Mouse (Mus musculus) lung, postnatal 10 days (tissue): ENCODE measurements around the gene Atp11c.

ENCODE experiments used
- DNase-seq: peaks from one replicate; pipeline ENCODE4 v3.0.0; 2021

Atp11c gene

DNA sequence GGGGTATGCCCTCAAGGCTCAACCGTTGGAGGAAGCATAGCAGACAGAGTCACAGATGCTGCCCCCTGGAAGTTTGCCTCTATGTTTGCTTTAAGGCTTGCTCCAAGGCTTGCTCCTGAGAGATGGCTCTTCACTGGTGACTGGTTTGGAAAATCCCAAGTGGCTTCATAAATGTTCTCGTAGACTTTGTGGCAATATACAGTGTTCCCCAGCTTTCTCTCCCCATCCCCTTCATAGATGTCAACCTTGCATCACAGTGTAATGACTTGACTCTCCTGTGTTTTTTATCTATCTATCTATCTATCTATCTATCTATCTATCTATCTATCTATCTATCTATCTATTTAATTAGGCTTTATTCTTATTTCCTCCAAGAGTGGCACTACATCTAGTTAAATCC is at the start of gene Atp11c:
Atp11c (minus strand) TSS at position 101 of the 400 bp plus-strand sequence.
- no peak for DNase-seq

DNA sequence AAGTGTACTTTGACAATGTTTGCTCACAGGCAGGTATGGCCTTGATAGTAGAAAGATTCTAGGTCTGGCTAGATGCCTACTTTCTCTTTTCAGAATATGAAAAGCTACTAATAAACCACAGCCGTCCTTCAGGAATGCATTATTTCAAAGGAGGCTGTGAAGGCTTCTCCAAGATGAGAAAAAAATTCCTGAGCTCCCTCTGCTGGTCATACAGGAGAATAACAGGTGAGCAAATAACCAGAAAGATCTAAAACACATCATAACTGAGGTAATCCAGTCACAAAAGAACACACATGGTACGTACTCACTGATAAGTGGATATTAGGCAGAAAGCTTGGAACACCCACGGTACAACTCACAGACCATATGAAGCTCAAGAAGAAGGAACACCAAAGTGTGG is 16.7 kb upstream of the Atp11c start:
- DNase-seq: peak; percentile 1

DNA sequence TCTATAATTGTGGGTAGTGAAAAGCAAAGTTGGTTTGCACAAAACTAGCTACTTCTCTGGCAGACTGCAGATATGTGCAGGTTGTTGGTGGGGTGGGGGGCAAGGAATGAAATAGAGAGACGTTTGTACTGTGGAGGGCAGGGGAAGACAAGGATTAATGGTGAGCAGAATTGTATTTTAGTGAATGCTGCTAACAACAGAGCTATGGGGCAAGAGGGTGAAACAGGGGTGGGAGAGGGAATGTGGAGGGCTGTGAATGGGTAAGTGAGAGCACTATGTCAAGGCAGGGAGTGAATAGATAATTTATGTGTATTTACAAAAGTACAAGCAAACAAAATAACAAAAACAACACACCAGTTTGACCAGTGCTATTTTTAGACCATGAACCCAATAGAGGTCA is 22.0 kb downstream of the Atp11c start:
- DNase-seq: no peak

DNA sequence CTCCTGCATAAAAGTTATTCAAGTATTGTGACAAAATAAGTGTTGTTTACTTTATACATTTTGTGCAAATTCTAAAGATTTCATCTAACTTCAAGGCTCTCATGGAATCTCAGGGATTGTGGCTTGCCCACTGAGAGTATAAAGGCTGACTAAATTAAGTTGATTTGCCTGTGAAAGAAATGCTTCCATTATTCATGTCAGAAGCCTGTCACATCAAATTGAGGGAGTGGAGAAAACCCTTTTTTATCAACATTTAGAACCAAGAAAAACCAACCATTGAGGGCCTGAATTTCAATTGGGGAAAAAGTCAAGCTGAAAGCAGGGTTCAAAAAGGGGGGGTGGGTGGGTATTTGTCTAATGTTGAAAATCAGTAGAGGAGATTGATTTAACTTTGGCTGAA is 23.5 kb downstream of the Atp11c start:
- DNase-seq: no peak

DNA sequence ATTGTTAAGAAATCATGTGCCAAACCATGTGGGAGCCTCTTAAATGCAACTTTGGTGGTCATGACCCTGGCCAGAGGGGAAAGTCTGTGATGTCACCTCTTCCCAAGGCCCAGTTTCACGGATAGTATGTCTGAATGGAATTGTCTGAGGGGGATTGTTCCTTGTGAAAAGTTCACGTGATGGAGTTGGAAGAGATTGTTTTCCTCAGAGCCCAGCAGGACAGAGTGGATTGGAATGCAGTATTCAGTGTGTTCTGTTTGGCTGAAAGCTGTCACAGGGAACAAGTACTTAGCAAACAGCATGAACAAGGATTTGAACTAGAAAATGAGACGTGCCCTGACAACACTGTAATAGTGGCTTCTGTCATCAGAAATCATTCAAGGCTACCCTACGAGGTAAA is 37.3 kb downstream of the Atp11c start:
- DNase-seq: no peak

DNA sequence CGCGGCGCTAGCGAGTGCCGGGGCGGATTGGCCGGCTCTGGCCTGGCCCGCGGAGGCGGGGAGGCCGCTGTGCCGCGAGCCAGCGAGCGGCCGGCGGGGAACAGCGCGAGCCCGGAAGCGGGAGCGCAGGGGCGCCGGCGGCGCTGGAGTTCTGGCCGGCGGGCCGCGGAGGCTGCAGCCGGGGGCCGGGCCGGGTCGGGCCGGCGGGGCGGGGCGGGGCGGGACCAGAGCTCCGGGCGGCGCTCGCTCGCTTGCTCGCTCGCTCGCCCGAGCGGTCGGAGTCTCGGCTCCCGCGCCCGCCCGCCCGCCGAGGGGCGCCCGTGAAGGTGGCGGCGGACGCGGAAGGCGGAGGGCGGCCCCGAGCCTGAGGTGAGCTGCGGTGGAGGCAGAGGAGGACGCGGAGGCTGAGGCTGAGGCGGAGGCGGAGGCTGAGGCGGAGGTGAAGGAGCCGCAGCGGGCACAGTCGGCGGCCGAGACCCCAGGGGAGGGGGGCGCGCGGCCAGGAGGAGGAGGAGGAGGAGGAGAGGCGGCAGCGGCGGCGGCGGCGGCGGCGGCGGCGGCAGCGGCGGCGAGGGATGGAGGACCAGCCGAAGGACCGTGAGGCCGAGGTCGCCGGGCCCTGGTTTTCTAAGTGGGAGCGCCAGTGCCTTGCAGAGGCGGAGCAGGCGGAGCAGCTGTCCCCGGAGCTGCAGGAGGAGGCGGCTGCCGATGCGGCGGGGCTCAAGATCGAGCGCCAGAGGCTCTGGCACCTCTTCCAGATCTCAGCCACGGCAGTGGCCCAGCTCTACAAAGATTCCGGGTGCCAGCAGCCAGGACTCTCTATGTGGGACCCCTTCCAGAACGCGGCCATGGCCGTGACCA is 44.8 kb downstream of the Atp11c start:
- DNase-seq: peak; percentile 10

DNA sequence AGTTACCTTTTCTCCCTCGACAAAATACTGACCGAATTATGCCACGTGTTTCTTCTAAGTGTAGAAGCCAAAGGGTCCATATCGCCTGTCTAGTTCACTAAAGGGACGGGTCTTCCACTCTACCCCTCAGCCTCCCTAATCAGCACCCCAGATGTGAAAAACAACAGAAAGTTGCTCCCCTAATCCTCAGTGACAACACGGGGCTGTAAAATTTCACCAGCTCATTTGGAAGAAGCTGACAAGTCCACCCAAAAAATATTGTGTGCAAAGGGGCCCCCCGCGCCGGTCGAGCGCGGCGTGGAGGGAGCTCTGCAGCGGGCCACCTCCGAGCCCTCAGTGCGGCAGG is 45.4 kb downstream of the Atp11c start:
- DNase-seq: no peak

DNA sequence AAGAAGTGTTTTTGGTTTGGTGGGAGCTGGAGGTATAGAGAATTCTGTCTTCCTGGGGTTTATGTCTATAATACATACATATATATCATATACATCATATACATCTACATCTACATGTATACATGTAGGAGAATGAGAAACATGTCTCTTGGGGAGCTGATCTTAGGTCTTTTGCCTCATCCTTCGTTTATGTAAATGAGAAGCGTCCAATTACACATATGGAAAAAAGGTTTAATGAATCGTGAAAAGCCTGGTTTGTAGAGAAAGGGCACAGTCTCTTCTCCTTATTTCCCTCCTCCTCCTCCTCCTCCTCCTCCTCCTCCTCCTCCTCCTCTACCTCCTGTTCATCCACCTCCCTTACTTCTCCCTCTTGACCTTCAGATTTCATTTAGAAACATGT is 46.6 kb downstream of the Atp11c start:
- DNase-seq: no peak

DNA sequence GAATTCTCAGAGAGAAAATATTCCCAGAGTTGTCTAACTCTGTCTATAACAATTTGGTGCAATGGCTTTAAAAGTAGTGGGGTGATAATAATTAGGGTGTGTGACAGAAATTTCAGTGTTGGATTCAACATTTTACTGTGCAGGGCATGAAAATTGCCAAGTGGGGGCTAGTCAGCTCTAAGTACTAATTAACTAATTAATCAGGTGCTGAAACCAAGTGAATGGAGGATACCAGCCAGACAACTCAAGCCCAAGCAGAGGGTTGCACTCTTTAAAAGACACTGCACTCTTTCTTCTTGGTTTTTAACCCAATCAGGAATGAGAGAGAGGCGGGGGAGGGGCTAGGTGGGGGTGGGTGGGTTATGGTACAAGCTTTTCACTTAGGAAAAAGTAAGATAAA is 47.1 kb downstream of the Atp11c start:
- no peak for DNase-seq

DNA sequence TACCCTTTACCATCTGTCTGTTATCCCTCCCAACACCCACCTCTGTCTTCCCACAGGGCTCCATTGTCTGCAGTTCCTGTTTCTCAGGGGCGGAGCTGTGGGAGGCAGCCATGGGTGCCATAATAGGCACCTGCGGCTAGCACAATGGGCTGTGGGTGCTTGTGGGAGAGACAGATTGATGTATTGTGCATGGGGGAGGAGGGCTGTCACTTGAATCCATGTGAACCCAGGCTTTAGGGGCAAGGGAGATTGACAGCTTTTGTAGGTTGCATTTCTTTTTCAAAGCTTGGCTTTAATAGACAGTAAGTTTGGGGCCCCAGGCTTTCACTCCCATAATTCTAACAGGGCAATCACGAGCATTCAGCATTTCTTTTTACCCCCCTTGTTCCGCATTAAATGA is 48.4 kb downstream of the Atp11c start:
- no peak for DNase-seq

DNA sequence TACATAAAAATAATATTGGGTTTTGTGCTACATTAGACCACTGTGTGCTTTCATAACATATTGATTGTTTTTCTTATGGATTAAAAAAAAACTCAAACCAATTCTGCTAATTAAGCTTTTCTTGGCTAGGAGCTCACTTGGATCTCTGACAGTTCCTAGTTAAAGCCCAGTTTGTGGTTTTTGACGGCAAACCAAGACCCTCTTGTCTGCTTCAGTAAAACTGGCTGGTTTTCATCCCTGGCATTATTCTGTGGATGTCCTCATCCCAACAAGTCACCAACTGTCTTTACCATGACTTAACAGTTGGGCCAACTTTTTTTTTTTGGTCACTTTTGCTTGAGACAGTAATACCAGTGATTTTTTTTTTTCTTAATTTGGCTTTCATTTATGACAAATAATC is 49.6 kb downstream of the Atp11c start:
- DNase-seq: no peak

DNA sequence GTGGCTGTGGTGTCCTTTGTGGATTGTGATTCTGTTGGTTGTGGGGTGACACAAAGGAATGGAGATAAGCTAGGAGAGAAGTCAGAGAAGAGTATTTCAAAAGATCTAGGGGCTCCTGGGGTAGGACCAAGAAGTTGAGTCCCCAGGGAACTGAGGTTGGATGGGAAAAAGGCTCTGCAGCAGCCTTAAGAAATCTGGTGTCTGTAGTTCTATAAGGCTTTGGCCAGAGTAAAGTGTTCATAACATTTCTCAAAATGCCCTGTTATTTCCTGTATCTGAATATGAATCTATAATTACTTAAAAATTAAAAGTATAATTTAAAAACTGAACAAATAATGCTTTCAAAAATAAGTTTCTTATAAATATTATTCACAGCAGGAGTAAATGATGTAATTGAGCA is 53.3 kb downstream of the Atp11c start, which contains the start of gene Gm7073:
Gm7073 (minus strand) TSS at position 101 of the 400 bp plus-strand sequence.
- no peak for DNase-seq

DNA sequence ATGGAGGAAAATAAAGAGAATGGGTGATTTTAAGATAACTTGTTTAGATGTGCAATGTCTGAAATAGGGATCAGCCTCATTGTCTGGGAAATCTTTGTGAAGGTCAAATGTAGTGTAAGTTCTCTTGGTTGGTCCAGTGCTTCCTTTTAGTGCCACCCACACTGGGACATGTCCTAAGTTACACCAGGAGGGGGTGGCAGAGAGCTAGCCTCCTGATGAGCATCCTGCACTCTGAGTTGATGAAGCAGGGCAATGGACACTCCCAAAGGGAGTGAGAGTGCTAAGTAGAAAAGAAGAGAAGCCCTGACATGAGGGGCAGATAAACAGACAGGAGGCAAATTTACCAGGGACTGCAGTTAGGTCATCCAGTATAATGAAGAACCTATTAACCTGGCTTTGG is 88.5 kb downstream of the Atp11c start:
- DNase-seq: peak; percentile 8

DNA sequence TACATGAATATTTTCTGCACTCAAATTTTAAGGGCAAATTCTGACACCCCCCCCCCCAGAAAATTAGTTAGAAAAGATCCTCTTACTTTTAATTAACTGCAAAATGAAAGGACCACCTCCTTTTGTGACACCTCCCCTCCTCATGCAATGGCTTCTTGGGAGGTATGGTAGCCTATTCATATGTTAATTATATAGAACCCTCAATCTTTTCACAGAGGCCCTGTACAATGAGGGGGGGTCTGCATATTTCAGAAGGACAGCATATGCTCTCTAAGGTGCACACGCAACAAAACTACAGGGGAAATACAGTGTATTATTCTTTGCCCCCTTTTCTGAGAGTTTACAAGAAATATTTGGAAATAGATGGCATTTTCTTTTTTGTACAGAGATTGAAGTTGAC is 94.7 kb downstream of the Atp11c start:
- no peak for DNase-seq

DNA sequence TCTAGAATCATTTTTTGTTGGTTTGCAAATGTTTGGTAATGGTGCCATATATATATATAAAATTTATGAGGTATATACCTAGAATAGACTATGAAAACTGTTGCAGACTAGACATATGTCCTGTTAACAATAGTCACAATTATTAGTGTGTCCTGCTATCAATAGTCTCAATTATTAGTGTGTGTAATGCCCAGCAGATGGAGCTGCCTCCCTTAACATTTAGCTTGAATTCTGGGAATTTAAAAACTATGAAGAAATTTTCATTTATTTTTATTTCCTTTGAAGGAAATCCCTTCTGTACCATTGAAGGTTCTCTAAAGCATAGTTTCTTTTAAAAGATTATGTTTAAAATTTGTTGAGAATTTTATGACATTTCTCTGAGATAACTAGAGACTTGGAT is 97.2 kb downstream of the Atp11c start:
- no peak for DNase-seq

DNA sequence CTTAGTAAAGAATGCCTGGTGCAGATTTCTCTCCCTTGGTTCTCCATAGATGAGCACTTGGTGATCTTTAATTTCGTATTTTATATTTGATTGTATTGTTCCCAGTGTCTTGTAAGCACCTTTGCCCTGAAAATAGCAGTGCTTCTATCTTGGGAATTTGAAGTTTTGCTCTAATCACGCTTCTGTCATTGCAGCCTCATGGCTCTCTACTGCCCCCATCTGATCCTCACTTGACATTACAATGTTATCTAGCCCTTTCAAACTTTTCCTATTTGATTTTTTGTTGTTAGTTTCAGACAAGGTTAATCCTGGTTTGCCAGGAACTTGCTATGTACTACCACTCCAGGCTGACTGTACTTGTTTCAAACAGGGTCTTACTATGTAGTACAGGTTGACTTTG is 128.7 kb downstream of the Atp11c start:
- DNase-seq: peak; percentile 1

DNA sequence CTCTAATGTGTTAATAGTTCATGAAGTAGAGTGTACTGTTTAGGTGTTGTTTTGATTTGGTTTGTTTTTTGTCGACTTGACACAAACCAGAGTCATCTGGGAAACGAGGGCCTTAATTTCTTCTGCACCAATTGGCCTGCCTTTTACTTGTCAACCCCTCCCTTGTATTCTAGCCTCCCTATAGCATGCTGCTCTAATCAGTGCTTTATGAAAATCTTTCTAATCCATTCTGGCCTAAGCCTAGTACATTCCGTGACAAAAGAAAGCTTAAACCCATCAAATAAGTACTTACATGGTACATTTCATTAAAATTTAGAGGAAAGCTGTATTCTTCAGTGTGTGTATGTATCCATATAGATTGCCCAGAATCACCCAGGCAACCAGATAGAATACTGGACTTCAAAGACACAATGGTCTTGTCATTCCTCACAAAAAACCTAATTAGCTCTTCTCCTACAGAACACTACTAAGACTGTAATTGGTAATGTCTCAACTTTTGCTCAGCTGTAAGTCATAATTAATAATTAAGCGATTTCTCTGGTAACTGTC is 177.9 kb downstream of the Atp11c start:
- DNase-seq: no peak

DNA sequence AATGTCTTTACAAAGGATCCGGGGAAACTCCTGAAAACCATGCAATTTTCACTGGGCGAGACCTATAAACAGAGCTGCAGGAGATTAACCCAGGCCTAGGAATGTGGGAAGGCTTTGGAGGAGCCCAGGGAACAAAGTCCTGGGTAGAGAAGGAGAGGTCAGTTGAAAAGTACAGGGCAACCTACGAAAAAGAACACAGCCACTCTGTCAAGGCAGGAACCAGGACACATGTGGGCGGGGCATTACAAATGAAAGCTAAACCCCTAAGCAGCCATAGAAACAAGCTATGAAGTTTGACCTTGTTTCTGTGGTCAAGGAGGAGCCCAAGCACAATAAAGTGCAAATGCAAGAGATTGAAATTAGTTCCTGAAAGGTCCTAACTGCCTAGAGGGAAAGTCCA is 186.8 kb downstream of the Atp11c start:
- DNase-seq: no peak

DNA sequence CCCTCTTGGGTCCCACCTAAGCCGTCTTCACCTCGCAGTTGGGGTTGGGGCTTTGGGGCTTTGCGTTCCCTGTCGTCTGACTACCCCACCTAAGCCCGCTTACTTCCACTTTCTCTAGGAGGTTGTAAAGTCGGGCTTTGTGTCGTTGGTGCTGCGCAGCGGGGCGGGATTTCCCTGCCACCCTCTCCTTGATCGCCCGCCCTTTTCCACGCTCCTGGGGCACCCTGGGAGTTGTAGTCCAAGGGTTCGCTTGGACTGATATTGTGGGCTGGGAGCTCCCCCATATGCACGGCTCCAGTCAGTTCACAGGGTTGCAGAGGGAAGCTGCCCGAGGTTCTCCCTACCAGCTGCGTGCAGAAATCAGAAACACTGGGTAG is 187.8 kb downstream of the Atp11c start:
- DNase-seq: peak; percentile 93

DNA sequence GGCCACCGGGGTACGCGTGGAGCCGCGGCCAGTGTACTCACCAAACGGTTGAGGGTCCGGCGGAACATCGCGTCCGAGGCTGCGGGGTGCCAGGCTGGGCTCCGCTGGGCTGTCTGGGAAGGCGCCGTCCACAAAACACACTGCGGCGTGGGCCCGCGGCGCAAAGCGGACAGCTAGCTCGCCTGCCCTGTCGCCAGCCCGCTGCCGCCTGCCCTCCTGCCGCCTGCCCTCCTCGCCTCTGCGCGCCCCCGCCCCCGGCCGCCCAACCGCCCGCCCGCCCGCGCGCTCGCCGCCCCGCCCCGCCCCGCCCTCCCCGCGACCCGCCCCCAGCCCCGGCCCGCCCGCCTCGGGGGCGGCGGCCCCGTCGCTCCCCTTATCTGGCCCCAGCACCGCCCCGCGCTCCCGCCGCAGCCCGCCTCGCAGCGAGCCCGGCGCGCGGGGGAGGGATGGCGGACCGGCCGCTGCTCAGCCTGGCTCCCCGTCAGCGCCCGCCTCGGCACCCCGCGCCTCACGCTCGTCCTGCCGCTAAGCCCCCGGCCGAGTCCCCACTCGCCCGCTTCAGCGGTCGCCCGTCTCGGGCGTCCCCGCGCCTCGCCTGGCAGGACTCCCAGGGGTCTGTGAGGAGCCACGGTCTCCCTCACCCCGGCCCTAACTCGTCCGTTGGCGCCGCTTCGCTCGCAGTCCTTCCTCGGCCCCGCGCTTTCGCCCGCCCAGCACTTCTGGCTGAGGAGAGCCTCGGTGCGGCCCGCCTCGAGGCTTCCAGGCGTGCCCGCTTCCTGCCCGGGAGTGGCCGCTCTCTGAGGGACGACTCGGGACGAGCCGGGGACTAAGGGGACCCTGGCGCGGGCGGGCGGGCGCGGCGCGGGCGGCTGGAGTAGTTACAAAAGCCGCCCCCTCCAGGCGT is 188.5 kb downstream of the Atp11c start:
- DNase-seq: peak; percentile 69

DNA sequence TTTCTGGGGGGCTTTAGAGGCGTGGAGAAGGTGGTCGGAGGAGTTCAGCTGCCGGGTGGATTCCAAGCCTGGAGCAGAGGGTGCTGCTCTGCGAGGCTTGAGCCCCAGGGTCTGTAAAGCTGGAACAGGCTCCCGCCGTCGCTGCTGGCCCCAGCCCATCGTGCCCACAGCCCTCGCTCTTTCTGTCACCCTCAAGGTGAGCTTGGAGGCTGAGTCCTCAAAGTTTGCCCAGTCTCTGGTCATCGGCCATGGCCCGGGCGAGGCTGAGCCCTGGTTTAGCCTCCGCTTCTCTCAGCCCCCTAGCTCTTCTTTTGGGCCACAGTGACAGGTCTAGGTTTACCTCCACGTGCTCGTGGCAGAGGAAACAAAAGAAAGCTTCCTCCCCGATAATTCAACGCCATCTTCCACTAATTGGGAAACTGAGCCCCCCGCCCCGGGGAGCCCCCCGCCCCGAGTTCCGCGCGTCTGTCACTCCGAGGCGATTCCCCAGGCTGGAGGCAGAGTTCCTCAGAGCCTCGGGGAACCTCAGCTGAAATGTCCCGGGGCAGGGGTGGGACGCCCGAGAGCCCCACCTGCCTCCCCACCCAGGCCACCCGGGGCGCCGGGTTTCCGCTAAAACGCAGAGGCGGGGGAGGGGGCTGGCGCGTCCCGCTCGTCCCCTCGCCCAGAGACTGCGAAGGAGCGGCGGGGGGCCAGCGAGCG is 189.3 kb downstream of the Atp11c start:
- peak; percentile 2 for DNase-seq

DNA sequence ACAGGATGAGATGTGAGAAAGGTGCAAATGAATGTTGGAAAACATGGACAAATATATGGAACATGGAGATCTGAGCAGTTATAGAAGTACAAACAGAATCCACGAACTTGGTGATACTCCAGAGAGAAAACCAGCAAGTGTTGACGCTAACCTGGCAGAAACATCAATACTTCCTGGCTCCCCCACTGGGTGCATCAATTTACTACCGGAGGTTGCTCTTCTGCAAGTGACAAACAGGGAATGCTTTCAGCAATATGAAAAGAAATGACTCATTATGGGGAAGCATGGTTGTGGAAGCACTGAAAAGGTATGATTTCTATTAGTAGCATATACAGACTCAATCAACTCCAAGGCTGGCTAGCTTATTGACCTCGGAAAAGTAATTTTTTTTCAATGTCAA is 198.2 kb downstream of the Atp11c start:
- no peak for DNase-seq

DNA sequence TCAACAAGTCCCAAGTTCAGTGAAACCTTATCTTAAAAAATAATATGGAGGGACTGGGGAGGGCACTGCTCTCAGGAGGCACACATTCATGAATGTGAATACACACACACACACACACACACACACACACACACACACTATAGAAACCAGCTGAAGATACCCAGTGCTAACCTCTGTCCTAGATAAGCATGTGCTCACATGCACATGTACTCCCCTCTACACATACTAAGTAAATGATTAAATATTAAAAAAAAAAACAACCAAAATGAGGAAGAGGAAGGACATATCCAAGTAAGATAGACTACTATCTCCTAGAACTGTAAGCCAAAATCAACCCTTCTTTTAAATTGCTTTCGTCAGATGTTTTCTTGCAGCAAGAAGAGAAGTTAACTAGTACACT is 205.6 kb downstream of the Atp11c start:
- no peak for DNase-seq
